8 mouse cellular contexts compared by ENCODE assay signal in genomic region chr15:36873058-36873883, GRCm38 (mm10).
DNase-seq lines count a peak whose midpoint lies in the region; ATAC-seq and TF ChIP-seq lines count a peak whose summit lies in the region.

No protein-coding gene starts in this region.

- no peak for TF ChIP-seq CTCF in MEL (IDR thresholded peaks at IDR 0.05 in 2 of 3, conservative IDR thresholded peaks at IDR 0.05 in 1 of 3; ENCODE audit: control insufficient read depth in 1 of 3, insufficient read depth in 1 of 3, low read depth in 2 of 3, low read length in 3 of 3, poor library complexity in 1 of 3, severe bottlenecking in 1 of 3)

- peak overlapping the region; percentile 35 for H3K4me2 ChIP-seq in forebrain, embryonic 16.5 days (ENCODE audit: low read length)
- H3K4me2 ChIP-seq in limb, embryonic 12.5 days: 0 out of 2 replicates have a peak overlapping the region, but pooled peaks have one; percentile 3
- H3K4me2 ChIP-seq in midbrain, embryonic 14.5 days (ENCODE audit: low read length): 0 out of 2 replicates have a peak overlapping the region, but pooled peaks have one; percentile 12

- H3K4me1 ChIP-seq in MEL (ENCODE audit: control insufficient read depth in 1 of 2, insufficient read depth in 2 of 2, low read length in 2 of 2): peaks cover 25 to 70% of the 10 kb centered on the region in 2 experiments
- H3K4me1 ChIP-seq in forebrain, embryonic 16.5 days (replicated peaks; ENCODE audit: control insufficient read depth, insufficient read depth, low read length): peaks cover 11% of the 10 kb centered on the region
- peaks cover 45% of the 10 kb centered on the region for H3K4me1 ChIP-seq in hindbrain, embryonic 10.5 days (replicated peaks)
- H3K4me1 ChIP-seq in limb, embryonic 12.5 days (replicated peaks): peaks cover 35% of the 10 kb centered on the region
- H3K4me1 ChIP-seq in midbrain, embryonic 14.5 days (ENCODE audit: control insufficient read depth, insufficient read depth, low read length): peaks cover 23% of the 10 kb centered on the region

- WGBS in forebrain, embryonic 16.5 days: 13% methylated on average over 10 of the region's 10 CpGs
- WGBS in hindbrain, embryonic 10.5 days: 15% methylated on average over 10 of the region's 10 CpGs
- 30% methylated on average over 10 of the region's 10 CpGs for whole genome bisulfite sequencing in limb, embryonic 12.5 days
- 9% methylated on average over 10 of the region's 10 CpGs for WGBS in midbrain, embryonic 14.5 days

- peak in 1 of 2 experiments; percentile 23; a peak in 1 of 4 replicates for TF ChIP-seq EP300 in MEL (IDR thresholded peaks at IDR 0.05; ENCODE audit: low read depth in 1 of 2, low read length in 2 of 2)

- peaks cover 3% of the 10 kb centered on the region; the same call in 1 of the 2 replicates for H3K79me2 ChIP-seq in MEL (ENCODE audit: control insufficient read depth, insufficient read depth, low read length, poor library complexity)

- H3K9me3 ChIP-seq in MEL (replicated peaks; ENCODE audit: insufficient read depth, low read length): no peaks in the 10 kb centered on the region
- no peaks in the 10 kb centered on the region for H3K9me3 ChIP-seq in forebrain, embryonic 16.5 days (ENCODE audit: control insufficient read depth, low read length)
- H3K9me3 ChIP-seq in hindbrain, embryonic 10.5 days: no peaks in the 10 kb centered on the region
- no peaks in the 10 kb centered on the region for H3K9me3 ChIP-seq in limb, embryonic 12.5 days
- no peaks in the 10 kb centered on the region for H3K9me3 ChIP-seq in midbrain, embryonic 14.5 days (ENCODE audit: control insufficient read depth, low read length)

- ATAC-seq in forebrain, embryonic 16.5 days: peak; percentile 80
- peak; percentile 49; the same call in 1 of the 2 replicates for ATAC-seq in limb, embryonic 12.5 days (ENCODE audit: insufficient number of reproducible peaks, insufficient read depth, low FRiP score, low TSS enrichment, low read depth)
- ATAC-seq in midbrain, embryonic 14.5 days (ENCODE audit: low FRiP score, low TSS enrichment): peak; percentile 67

- TF ChIP-seq POLR2A in MEL (IDR thresholded peaks at IDR 0.05; ENCODE audit: control insufficient read depth in 1 of 2, insufficient read depth in 1 of 2, low read depth in 1 of 2, low read length in 2 of 2, poor library complexity in 1 of 2): no peak

- no peak overlapping the region for H3K4me3 ChIP-seq in MEL (ENCODE audit: control insufficient read depth in 1 of 2, insufficient read depth in 1 of 2, low read depth in 2 of 2, low read length in 2 of 2)
- H3K4me3 ChIP-seq in forebrain, embryonic 16.5 days (replicated peaks; ENCODE audit: low read length): no peak overlapping the region
- peak overlapping the region; percentile 11; the same call in 1 of the 2 replicates for H3K4me3 ChIP-seq in hindbrain, embryonic 10.5 days
- H3K4me3 ChIP-seq in limb, embryonic 12.5 days (replicated peaks): no peak overlapping the region
- no peak overlapping the region for H3K4me3 ChIP-seq in midbrain, embryonic 14.5 days (replicated peaks; ENCODE audit: low read depth, low read length)

- peak overlapping the region; percentile 3; the same call in 1 of the 2 replicates for H3K9ac ChIP-seq in MEL (ENCODE audit: control insufficient read depth, low read depth, low read length, poor library complexity, severe bottlenecking)
- H3K9ac ChIP-seq in forebrain, embryonic 16.5 days (replicated peaks; ENCODE audit: low read depth, low read length): 0 out of 2 replicates have a peak overlapping the region, but pooled peaks have one; percentile 22
- H3K9ac ChIP-seq in limb, embryonic 12.5 days (replicated peaks): no peak overlapping the region
- H3K9ac ChIP-seq in midbrain, embryonic 14.5 days (replicated peaks; ENCODE audit: low read length): no peak overlapping the region

- TF ChIP-seq RAD21 in MEL (IDR thresholded peaks at IDR 0.05; ENCODE audit: low read depth, low read length): no peak

- peaks cover 0 to 70% of the 10 kb centered on the region in 2 experiments; a peak in 3 of 4 replicates for H3K36me3 ChIP-seq in MEL (ENCODE audit: control insufficient read depth in 1 of 2, insufficient read depth in 2 of 2, low read length in 2 of 2)
- no peaks in the 10 kb centered on the region for H3K36me3 ChIP-seq in forebrain, embryonic 16.5 days (ENCODE audit: control insufficient read depth, insufficient read depth)
- H3K36me3 ChIP-seq in hindbrain, embryonic 10.5 days: no peaks in the 10 kb centered on the region
- no peaks in the 10 kb centered on the region for H3K36me3 ChIP-seq in limb, embryonic 12.5 days
- no peaks in the 10 kb centered on the region for H3K36me3 ChIP-seq in midbrain, embryonic 14.5 days (ENCODE audit: control insufficient read depth, insufficient read depth, low read length)

- no peaks in the 10 kb centered on the region for H3K27me3 ChIP-seq in MEL (ENCODE audit: control insufficient read depth in 1 of 2, insufficient read depth in 2 of 2, low read length in 2 of 2)
- H3K27me3 ChIP-seq in forebrain, embryonic 16.5 days (replicated peaks; ENCODE audit: control insufficient read depth, insufficient read depth, low read length): no peaks in the 10 kb centered on the region
- no peaks in the 10 kb centered on the region for H3K27me3 ChIP-seq in hindbrain, embryonic 10.5 days (ENCODE audit: insufficient read depth, poor library complexity, severe bottlenecking)
- H3K27me3 ChIP-seq in limb, embryonic 12.5 days: no peaks in the 10 kb centered on the region
- no peaks in the 10 kb centered on the region for H3K27me3 ChIP-seq in midbrain, embryonic 14.5 days (ENCODE audit: control insufficient read depth, insufficient read depth, low read length)

- H3K27ac ChIP-seq in MEL (ENCODE audit: control insufficient read depth, low read depth, low read length): peak overlapping the region; percentile 78
- H3K27ac ChIP-seq in forebrain, embryonic 16.5 days (ENCODE audit: low read length): no peak overlapping the region; the same call in 1 of the 2 replicates
- H3K27ac ChIP-seq in hindbrain, embryonic 10.5 days: peak overlapping the region; percentile 83
- H3K27ac ChIP-seq in limb, embryonic 12.5 days: peak overlapping the region; percentile 80
- H3K27ac ChIP-seq in midbrain, embryonic 14.5 days (replicated peaks; ENCODE audit: low read depth, low read length): peak overlapping the region; percentile 66

- peak; percentile 76 for DNase-seq in MEL (ENCODE audit: low read depth, low spot score)
- peak; percentile 44 for DNase-seq in cerebellum, adult 11-12 months
- peak; percentile 73 for DNase-seq in hindbrain, embryonic 10.5 days (ENCODE audit: low spot score)
- DNase-seq in midbrain, embryonic 14.5 days: peak; percentile 86
- no peak for DNase-seq in thymus, adult 18-20 months
- DNase-seq in thymus, postnatal 14 days: no peak

TF ChIP-seq in MEL, 35 proteins besides CTCF, POLR2A, EP300 and RAD21:
- peak; percentile 39 for TF ChIP-seq RCOR1 (IDR thresholded peaks at IDR 0.05; ENCODE audit: low read depth, low read length)
- TF ChIP-seq ZC3H11A (IDR thresholded peaks at IDR 0.05; ENCODE audit: low read depth, low read length): no peak
- TF ChIP-seq ZNF384 (IDR thresholded peaks at IDR 0.05; ENCODE audit: low read depth, low read length): peak; percentile 59; the same call in 1 of the 2 replicates

Comparison
In these comparisons a context has a peak if more than half of its experiments do, and no peak if none do; other contexts are left out.
1. DNase-seq: peak in MEL (single experiment), cerebellum, adult 11-12 months (single experiment), hindbrain, embryonic 10.5 days (single experiment) and midbrain, embryonic 14.5 days (single experiment); none in thymus, adult 18-20 months (0 of 2) and thymus, postnatal 14 days (single experiment).
2. H3K9ac ChIP-seq: peak in MEL (single experiment) and forebrain, embryonic 16.5 days (single experiment); none in limb, embryonic 12.5 days (single experiment) and midbrain, embryonic 14.5 days (single experiment).
3. Peak in every context shown above with its lines, with median percentiles within 50 percentile points of each other: ATAC-seq and H3K4me2 ChIP-seq.